Mouse (Mus musculus): Measurements from ENCODE around the gene Mpig6b.

- TF ChIP-seq POLR2A (IDR thresholded peaks at IDR 0.05; ENCODE audit: borderline replicate concordance, insufficient read depth, low read length) = no peak
- TF ChIP-seq CTCF (IDR thresholded peaks at IDR 0.05; ENCODE audit: borderline replicate concordance, insufficient read depth, low read depth, low read length) = no peak
These were observed 10.1 kb downstream of the Mpig6b start for GRCm38 (mm10) chr17:35055691-35056495.

All from cerebellum, adult 2 months (tissue).